Mouse (Mus musculus) 416B (cell line): ENCODE data around the gene Large2.

Experiments used
- DNase-seq: peaks from one replicate; pipeline ENCODE4 v3.0.0; 2011; ENCODE audit warnings: low read depth

Gene Large2

DNA sequence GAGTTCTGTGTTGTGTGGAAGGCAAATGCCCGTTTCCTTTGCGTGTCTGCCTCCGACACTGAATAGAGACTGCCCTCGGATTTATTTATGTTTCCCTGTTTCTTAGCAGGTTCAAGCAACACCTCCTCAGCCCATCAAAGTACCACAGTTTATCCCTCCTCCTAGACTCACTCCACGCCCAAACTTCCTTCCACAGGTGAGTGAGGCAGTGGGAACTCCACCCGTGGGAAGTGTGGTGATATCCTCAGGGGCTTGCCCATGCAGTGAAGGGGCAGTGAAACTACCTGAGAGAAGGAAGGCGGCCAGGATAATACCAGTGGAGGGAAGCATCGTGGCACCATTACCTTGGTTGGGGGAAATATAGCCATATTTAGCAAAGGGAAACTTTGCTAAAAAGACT lies 46.5 kb downstream of the Large2 start:
- no peak for DNase-seq

DNA sequence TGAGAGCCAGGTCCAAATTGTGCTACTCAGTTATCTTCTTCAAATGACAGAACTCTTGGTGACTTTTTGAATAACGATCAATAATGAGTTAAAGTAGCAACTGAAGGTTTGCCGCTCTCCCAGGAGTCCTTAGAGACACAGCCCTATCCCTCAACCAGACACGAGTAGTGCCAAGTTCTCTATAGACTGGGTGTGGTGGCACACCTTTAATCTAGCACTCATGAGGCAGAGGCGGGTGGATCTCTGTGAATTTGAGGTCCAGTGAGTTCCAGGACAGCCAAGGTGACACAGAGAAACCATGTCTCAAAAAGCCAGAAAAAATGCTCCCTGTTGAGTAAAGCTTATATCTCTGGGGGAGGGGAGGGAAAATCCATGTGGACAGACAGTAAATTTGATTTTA lies 47.1 kb downstream of the Large2 start:
- DNase-seq: no peak

GRCm38 (mm10) chr2:92326221-92326620 lies 48.4 kb downstream of the Large2 start:
- DNase-seq: no peak

DNA sequence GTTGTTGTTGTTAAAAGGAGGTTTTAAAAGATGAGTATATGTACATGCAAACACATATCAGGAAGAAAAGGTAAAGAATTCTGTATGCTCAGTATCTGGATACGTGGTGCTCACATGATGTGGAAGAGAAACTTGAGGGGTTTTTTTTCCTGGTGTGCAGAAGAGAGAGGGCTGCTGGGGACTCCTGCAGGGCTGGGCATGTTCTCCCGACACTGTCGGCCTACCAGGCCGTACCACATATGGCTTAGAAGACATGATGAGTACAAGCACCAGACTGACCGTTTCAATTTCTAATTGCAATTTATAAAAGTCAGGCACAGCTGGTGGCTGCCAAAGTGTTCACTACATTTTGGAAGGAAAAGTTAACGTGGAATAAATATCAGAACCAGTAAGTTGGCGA lies 49.0 kb downstream of the Large2 start:
- no peak for DNase-seq

DNA sequence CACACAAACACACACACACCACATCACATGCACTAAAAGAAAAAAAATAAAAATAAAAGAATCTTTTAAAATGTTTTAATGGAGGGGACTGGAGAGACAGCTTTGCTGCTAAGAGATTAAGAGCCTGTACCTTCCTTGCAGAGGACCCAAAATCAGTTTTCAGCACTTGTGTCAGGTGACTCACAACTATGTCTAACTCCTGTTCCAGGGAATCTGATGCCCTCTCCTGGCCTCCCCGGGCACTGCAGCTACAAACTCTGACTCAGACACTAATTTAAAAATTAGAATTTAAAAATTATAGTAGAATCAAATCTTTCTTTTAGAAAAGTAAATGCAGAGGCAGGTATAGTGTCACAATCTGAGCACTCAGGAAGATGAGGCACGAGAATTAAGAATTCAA lies 52.0 kb downstream of the Large2 start:
- DNase-seq: peak; percentile 57

DNA sequence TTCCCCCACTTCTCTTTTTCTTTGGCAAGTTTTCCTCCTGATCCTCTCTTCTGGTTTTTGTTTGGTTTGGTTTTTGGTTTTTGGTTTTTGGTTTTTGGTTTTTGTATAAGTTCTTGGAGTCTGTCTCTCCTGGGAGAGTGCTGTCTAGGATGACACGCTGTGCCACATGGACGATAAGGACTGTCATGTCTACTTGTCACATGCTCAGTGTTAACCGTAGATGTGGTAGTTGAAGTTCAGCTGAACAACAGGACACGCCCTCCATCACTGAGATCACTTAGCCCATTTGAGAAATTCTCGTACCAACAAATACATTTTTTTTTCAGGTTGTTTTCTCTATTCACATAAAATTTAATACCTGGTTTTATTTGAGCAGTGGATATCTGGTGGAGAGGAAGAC lies 57.4 kb downstream of the Large2 start:
- DNase-seq: no peak

- peak; percentile 57 for DNase-seq
Measured at GRCm38 (mm10) chr2:92316652-92317051, 58.0 kb downstream of the Large2 start.
